Mouse (Mus musculus): ENCODE results near the gene Sh3bp1.
A peak's percentile ranks its signal among the peaks of the same experiment; 100 is the strongest.

Gene Sh3bp1

DNA sequence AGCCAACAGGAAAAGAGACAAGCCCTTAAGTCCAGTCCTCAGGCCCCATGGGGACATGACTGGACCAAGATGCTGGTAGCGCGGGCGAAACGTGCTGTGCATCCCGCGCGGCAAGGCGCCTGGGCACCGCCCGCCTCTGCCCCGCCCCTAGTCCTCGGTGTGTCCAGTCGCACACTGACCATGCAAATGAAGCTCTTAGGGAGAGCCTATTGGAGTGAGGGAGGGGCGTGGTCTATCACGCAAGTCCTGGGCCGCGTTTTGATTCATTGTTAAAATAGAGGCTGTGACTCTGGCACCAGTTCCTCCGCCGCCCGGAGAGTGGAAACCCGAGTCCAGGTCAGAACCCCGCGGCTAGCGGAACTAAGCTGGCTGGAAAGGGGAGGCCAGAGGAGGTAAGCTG is 48.1 kb downstream of the Sh3bp1 start, which contains the start of gene Triobp:
Gene Triobp, plus strand, starts transcription at position 68 of the 400 bp plus-strand sequence.
- peak; percentile 63 for DNase-seq (ENCODE audit: low spot score)

DNA sequence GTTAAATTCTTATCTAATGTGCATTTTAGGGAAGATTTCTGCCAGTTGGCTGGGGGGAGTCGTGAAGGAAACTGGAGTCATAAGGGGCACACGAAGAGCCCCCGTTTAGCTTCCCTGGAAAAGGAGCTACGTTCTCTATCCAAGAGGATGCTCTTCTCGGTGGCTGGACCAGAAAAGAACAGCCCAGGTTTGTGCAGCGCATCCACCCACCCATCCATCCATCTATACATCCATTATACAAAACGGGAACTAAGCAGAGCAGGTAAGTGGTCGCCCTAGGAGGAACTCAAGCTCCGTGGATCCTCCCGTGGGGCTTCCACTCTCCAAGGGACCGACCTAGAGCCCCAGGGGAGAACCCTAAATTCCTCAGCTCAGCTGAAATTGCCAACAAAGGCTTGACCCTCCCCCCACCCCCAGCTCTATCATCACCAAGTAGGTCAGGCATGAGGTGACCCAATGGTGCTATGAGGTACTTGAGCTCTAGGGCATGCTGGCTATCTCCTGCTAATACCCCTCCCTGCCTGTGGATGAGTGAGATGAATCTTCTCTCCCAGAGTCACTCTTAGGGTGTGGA is 48.7 kb downstream of the Sh3bp1 start:
- no peak for DNase-seq (ENCODE audit: low spot score)

DNA sequence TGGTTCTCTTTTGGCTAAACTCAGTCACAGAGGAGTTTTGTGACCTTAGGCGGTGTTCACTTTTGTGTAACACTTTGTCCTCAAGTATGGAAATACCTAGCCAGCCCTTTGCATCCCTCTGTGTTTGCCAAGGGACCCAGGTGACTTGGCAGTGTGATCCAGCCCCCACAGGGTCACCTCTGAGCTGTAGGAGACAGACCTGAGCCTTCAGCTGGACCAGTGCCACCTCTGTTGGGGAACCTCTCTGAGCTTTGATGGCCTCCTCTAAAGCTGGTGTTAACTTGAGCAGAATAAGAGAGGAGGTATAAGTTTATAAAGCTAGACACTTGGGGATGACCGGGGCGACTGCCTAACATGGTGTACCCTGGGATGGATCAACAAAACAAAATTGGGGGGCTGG is 49.3 kb downstream of the Sh3bp1 start:
- no peak for DNase-seq (ENCODE audit: low spot score)

DNA sequence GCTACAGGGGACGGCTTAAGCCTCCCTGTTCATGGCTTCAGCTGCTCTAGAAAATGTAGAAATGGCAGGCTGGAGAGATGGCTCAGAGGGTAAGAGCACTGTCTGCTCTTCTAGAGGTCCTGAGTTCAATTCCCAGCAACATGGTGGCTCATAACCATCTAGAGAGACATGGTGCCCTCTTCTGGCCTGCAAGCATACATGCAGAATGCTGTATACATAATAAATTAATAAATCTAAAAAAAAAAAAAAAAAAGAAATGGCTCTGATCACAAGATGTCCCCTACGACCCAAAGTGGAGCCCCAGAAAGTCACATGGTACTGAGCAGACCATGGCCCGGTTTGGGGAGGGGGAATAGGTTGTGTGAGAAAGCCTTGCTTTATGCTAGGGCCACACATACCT is 56.1 kb downstream of the Sh3bp1 start:
- DNase-seq (ENCODE audit: low spot score): no peak

- DNase-seq (ENCODE audit: low spot score): no peak
Measured at GRCm38 (mm10) chr15:78956351-78956750, 56.8 kb downstream of the Sh3bp1 start.

GRCm38 (mm10) chr15:78957021-78957420 is 57.5 kb downstream of the Sh3bp1 start:
- no peak for DNase-seq (ENCODE audit: low spot score)

DNA sequence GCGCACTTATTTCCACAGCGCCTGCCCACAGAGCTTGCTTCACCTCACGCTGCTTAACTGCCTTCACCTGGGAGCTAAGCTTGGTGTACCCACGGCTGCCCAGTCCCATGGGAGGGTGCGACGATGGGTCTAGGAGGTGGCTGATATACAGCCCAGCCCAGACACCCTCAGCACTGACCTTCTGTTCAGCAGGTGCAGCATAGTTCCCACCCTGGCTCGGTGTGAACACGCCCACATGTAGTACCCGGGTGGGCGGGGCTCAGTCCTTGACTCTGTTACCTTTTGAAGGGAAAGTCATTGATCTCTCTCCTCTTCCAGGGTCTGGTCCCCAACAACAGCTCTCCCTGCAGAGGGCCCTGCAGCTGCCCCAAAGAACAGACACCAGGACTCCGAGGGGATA is 60.0 kb downstream of the Sh3bp1 start:
- DNase-seq (ENCODE audit: low spot score): no peak

GRCm38 (mm10) chr15:78960088-78960487 is 60.5 kb downstream of the Sh3bp1 start:
- no peak for DNase-seq (ENCODE audit: low spot score)

Data from ovary, postnatal 14 days (tissue).